Mouse (Mus musculus) lung, adult 2 months (tissue): ENCODE measurements at regions not wholly inside any gene's neighbourhood (a gene's known extent, or its start where the extent isn't known, plus 50 kb on each side); places are given as distances from the start of the nearest gene placed in this dataset.

Experiments
- CTCF ChIP-seq: fragments of 200-500 bp; IDR thresholded peaks from 2 replicates; pipeline ENCODE4 v1.5.1; 2011; ENCODE audit warnings: mild to moderate bottlenecking, low read length, control low read depth; ENCODE audit not compliant: insufficient read depth
- POLR2A ChIP-seq: fragments of 200-500 bp; IDR thresholded peaks from 2 replicates; pipeline ENCODE4 v1.6.1; 2011; ENCODE audit warnings: low read depth, mild to moderate bottlenecking, control low read depth, low read length, borderline replicate concordance; ENCODE audit errors: extremely low read depth

GRCm38 (mm10) chr13:59212296-59212701, 372.7 kb downstream of the Agtpbp1 start:
- TF ChIP-seq CTCF (no peak), POLR2A (no peak)
